Mouse (Mus musculus) spleen, adult 12 weeks (tissue): ENCODE measurements around the gene Gpn3.

Experiments
- DNase-seq: peaks from one replicate; pipeline ENCODE4 v3.0.0; 2022; ENCODE audit warnings: low spot score

Gene Gpn3

DNA sequence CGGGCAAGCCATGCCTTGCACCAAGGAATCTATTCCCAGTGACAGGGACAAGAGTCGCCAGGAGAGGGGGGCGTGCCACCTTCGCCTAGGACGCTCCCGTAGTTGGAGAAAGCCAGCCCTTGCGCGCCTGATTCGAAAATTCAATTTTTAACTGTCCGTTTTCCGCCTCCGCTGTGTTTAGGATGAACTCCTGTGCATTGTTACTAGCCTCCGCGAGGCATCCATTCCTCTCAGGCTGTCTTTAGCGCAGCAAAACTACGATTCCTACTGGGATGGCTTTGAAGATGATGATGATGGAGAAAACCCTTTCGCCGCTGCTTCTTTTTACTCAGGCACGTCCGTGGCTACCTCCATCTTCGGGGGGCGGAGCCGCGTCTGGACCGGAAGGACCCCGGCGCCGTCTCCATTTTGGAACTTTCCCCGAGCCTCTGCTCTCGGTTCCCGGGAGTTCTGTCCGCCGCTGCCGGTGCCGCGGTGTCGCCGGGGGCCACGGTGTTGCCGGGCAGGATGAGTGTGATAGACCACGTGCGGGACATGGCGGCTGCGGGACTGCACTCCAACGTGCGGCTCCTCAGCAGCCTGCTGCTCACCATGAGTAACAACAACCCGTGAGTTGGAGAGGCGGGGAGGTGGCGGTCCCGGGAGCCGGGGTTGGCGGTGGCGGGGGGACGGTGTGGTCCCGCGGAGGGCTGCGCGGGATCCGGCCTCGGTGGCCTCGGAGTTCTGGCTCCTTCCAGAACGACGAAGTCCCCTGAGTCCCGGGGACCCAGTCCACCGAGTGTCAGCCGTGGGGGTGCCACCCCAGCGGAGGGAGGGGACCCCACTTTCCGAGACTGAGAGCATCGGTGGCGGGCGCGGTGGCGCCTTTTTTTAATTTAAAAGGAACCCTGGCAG lies 50.6 kb downstream of the Gpn3 start:
- peak; percentile 90 for DNase-seq

DNA sequence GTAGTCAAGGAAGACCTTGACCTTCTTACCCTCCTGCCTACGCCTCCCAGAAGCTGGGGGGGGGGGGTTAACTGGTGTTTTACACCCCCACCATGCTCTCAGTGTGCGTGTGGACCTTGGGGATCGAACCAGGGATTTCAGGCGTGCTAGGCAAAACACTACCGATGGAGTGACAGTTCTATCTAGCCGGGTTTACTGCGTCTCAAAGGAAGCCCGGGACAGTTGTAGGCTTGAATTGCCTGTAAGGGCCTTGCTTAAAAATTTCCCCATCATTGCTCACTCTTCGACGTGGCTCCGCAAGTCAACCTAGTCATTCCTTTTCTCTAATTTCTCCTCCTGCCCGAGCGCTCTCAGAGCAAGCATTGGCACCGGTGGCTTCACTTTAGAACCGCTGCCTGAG lies 51.4 kb downstream of the Gpn3 start:
- DNase-seq, result peak; percentile 6

DNA sequence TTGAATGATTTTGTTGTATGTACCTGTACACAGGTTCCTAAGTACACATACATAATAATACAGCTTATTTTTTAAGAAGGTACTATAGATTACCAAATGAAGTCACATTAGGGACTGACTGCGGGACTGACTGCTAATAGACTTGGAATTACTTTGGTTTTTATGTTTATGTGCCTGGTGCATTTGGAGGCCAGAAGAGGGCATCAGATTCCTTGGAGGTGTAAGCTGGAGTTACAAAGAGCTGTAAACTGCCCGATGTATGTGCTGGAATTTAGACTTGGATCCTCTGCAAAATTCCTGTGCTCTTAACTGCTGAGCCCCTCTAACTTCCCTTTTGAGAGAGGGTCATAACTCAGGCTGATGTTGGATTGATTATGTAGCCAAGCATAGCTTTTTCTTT lies 53.9 kb downstream of the Gpn3 start:
- DNase-seq, result no peak

DNA sequence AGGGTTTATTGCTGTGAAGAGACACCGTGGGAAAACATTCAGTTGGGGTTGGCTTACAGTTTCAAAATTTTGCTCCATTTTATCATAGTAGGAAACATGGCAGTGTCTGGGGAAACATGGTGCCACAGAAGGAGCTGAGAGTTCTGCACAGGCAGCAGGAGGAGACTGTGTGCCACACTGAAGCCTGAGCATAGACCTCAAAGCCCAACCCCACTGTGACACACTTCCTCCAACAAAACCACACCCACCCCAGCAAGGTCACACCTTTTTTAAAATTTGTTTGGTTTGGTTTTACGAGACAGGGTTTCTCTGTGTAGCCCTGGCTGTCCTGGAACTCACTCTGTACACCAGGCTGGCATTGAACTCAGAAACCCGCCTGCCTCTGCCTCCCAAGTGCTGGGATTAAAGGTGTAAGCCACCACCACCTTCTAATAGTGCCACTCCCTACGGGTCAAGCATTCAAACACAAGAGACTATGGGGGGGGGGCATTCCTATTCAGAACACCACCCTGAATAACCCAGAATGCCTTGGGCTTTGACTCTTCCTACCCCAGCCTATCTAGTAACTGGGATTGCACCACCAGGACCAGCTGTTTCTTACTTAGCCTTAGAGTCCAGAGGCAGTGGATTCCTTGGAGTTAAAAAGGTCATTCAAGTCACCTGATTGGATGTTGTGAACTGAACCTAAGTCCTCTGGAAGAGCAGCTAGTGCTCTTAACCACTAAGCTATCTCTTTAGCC lies 58.5 kb downstream of the Gpn3 start:
- no peak for DNase-seq

DNA sequence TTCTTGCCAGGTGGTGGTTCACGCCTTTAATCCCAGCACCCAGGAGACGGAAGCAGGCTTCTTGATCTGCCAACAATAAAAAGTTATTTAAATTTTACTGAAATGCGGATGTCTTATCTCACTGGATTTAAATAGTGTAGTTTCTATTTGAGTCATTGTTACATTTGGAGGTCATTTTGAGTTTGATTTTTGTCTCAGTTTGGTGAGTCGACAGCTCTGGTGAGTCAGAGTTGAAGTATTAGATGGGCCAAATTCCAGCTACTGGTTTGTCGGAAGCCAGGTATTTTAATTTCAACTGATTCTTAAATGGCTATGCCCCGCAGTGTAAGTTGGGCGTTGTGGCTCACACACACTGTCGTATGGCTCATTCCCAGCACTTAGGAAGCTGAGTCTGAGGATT lies 59.5 kb downstream of the Gpn3 start:
- DNase-seq, result no peak
